ENCODE assay signal across 8 mouse cellular contexts in the genomic region with DNA sequence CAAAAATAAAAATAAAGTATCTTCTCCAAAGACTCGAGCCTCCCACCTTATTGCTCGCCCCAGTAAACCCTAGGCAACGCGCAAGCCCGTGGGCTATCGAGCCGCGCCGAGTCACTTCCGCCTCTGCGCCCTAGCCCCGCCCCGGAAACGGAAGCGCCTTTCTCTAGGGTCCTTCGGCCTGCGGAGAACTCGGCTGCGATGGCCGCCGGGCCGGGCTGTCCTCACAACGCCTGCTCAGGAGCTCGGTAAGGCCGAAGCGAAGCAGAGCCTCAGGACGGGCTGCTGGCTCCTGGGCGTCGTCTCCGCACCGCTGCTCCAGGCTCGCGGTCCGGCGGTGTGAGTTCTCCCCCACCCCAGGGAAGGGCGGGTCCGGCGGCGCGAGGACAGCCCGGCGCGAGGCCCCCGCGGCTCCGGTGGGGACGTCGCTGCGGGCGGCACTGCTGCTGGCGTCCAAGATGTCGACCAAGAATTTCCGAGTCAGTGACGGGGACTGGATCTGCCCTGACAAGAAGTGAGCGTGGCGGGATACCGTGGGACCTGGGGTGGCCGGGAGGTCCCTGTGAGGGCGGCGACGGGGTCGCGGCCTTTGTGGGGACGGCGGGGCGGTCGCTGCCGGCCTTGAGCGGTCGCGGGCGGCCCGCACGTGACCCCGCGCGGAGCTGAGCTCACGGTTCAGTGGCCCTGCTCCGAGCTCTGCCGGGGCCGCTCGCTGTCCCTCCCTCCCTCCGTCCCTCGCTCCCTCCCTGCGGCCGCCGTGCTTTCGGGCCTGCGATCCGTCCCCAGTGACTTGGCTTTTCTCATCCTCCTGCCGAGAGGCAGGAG. TPM values are rescaled to one million over a fixed set of nuclear protein-coding genes. Genes with fewer than 3 reads are reported as not detected.
DNase-seq lines count a peak whose midpoint lies in the region; ATAC-seq and TF ChIP-seq lines count a peak whose summit lies in the region.

A gene (plus strand): TSS at position 197 of the 822 bp plus-strand sequence.

- H3K27ac ChIP-seq in hindbrain, embryonic 11.5 days (ENCODE audit: low read depth, low read length), result peak within 1 kb of the TSS; percentile 88

- peak; percentile 80 for DNase-seq in Patski (ENCODE audit: low read depth, low spot score)
- DNase-seq in cerebellum, postnatal 10 days, result peak; percentile 98 to 99
- peak; percentile 88 to 92 for DNase-seq in frontal cortex, postnatal 10 days (ENCODE audit: low spot score in 2 of 2)
- peak; percentile 98 for DNase-seq in hindbrain, embryonic 11.5 days (ENCODE audit: low spot score)
- DNase-seq in layer of hippocampus, postnatal 14 days (ENCODE audit: low spot score in 2 of 2), result peak; percentile 94 to 97
- DNase-seq in lung, postnatal 10 days, result peak; percentile 96
- peak; percentile 88 for DNase-seq in ovary, postnatal 14 days (ENCODE audit: low spot score)
- DNase-seq in thymus, postnatal 10 days (ENCODE audit: low spot score in 2 of 2), result peak; percentile 89 to 91

- no peaks in the 10 kb centered on the region for H3K9me3 ChIP-seq in hindbrain, embryonic 11.5 days (ENCODE audit: control insufficient read depth, low read length)

- peak; percentile 94 for ATAC-seq in Patski
- peak; percentile 97 for ATAC-seq in hindbrain, embryonic 11.5 days (ENCODE audit: low FRiP score)

- no peaks in the 10 kb centered on the region for H3K36me3 ChIP-seq in hindbrain, embryonic 11.5 days (ENCODE audit: control insufficient read depth, insufficient read depth, low read length)

- peak within 1 kb of the TSS; percentile 62 for H3K4me2 ChIP-seq in hindbrain, embryonic 11.5 days (replicated peaks; ENCODE audit: low read depth, low read length)

- no peaks in the 10 kb centered on the region for H3K4me1 ChIP-seq in hindbrain, embryonic 11.5 days (replicated peaks; ENCODE audit: control insufficient read depth, insufficient read depth, low read length)

- in situ Hi-C loops in Patski (cut with MboI; ENCODE audit: low pct_unique_long_range_greater_than_20kb), result loop anchor here (25.0 kb wide), 1 partner anchor 1978 kb away; no protein-coding TSS in a partner anchor

- TF ChIP-seq CTCF in Patski (IDR thresholded peaks at IDR 0.05), result no peak

- POLR2A ChIA-PET in Patski (lab: Charles Lee), result interaction anchor here (0.9 kb wide), 1 partner anchor 15 kb away, joined by 3 read pairs; no protein-coding TSS in a partner anchor

- H3K9ac ChIP-seq in hindbrain, embryonic 11.5 days (ENCODE audit: low read depth, low read length), result peak within 1 kb of the TSS; percentile 87

- WGBS in hindbrain, embryonic 11.5 days, result under 1% methylated on average over 68 of the region's 91 CpGs

- CTCF ChIA-PET in Patski (lab: Charles Lee), result interaction anchor here (1.7 to 2.5 kb wide), 4 partner anchors 9 to 184 kb away, joined by 3 to 9 read pairs (median 5); no protein-coding TSS in a partner anchor

- peaks cover 19% of the 10 kb centered on the region for H3K27me3 ChIP-seq in Patski
- peaks cover 9% of the 10 kb centered on the region for H3K27me3 ChIP-seq in hindbrain, embryonic 11.5 days (ENCODE audit: control insufficient read depth, insufficient read depth, low read length)

- H3K4me3 ChIP-seq in hindbrain, embryonic 11.5 days (ENCODE audit: low read depth, low read length), result peak within 1 kb of the TSS; percentile 84

RNA-seq across cellular contexts. Expression of the gene that starts here (rescaled TPM):
- polyA plus RNA-seq in Patski (2021), result 132 TPM
- 150 and 153 TPM in 2 replicates for polyA plus RNA-seq in hindbrain, embryonic 11.5 days (2014; fragmentation: Nextera tagmentation; extraction: Ambion mirVana)
- 100 to 1,000 TPM; 133 to 144 TPM for total RNA-seq in layer of hippocampus, postnatal 14 days (2021)

Comparison
In these comparisons a context has a peak if more than half of its experiments do, and no peak if none do; other contexts are left out.
1. Peak in every context shown above with its lines: DNase-seq, ATAC-seq, H3K4me3 ChIP-seq and H3K27ac ChIP-seq.